Mouse (Mus musculus) thymus, adult 2 months (tissue): ENCODE measurements around the gene Lin7a.

Experiments used
- CTCF ChIP-seq: fragments of 200-500 bp; IDR thresholded peaks from 2 replicates; pipeline ENCODE4 v1.5.1; 2012; ENCODE audit warnings: mild to moderate bottlenecking, control low read depth, low read length, moderate library complexity, borderline replicate concordance; ENCODE audit not compliant: control insufficient read depth, poor library complexity, insufficient read depth; ENCODE audit errors: extremely low read depth
- POLR2A ChIP-seq: fragments of 200-500 bp; IDR thresholded peaks from 2 replicates; pipeline ENCODE4 v1.6.1; 2012; ENCODE audit warnings: mild to moderate bottlenecking, low read length, control low read depth, moderate library complexity; ENCODE audit not compliant: control insufficient read depth, poor library complexity, insufficient read depth; ENCODE audit errors: extremely low read depth

- TF ChIP-seq CTCF (no peak), POLR2A (no peak)
These were observed 109.8 kb downstream of the Lin7a start for GRCm38 (mm10) chr10:107381143-107381746.
